Mouse (Mus musculus) E14TG2a.4 (cell line): Measurements from ENCODE around the gene Frmd4b.

ENCODE experiments used
- CTCF ChIP-seq: conservative IDR thresholded peaks from 2 replicates; pipeline ENCODE4 v1.5.1; 2014; ENCODE audit warnings: low read length
- NANOG ChIP-seq: IDR thresholded peaks from 2 replicates; pipeline ENCODE4 v1.6.1; 2014; ENCODE audit warnings: borderline replicate concordance, low read length, mixed read lengths

- TF ChIP-seq CTCF (no peak), NANOG (no peak)
These were observed 35.4 kb downstream of the Frmd4b start for GRCm38 (mm10) chr6:97581941-97582340.
